Mouse (Mus musculus) midbrain, embryonic 12.5 days (tissue): ENCODE results near the gene Psma7. TPM values are rescaled to one million over a fixed set of nuclear protein-coding genes. Genes with fewer than 3 reads are reported as not detected.

Experiments
- ATAC-seq: fragments of 200-750 bp; cut with Nextera tagmentation; 2 replicates; pipeline ENCODE4 v1.8.0; 2017; ENCODE audit warnings: low read depth, moderate TSS enrichment, moderate library complexity; ENCODE audit not compliant: low FRiP score
- H3K27ac ChIP-seq: fragments of 300-500 bp; sonication (generic); replicated peaks from 2 replicates; pipeline ENCODE4 v1.5.1; 2016; ENCODE audit warnings: mild to moderate bottlenecking
- H3K27me3 ChIP-seq: fragments of 300-500 bp; sonication (generic); 2 replicates; pipeline ENCODE4 v1.6.1; 2016; ENCODE audit warnings: mild to moderate bottlenecking
- H3K36me3 ChIP-seq: fragments of 300-500 bp; sonication (generic); 2 replicates; pipeline ENCODE4 v1.6.1; 2016
- H3K4me1 ChIP-seq: fragments of 300-500 bp; sonication (generic); 2 replicates; pipeline ENCODE4 v1.6.1; 2016
- H3K4me2 ChIP-seq: fragments of 300-500 bp; sonication (generic); replicated peaks from 2 replicates; pipeline ENCODE4 v1.6.1; 2016; ENCODE audit warnings: mild to moderate bottlenecking, moderate library complexity
- H3K4me3 ChIP-seq: fragments of 300-500 bp; sonication (generic); 2 replicates; pipeline ENCODE4 v1.5.1; 2016; ENCODE audit warnings: mild to moderate bottlenecking
- H3K9ac ChIP-seq: fragments of 300-500 bp; sonication (generic); replicated peaks from 2 replicates; pipeline ENCODE4 v1.6.1; 2016; ENCODE audit warnings: mild to moderate bottlenecking, moderate library complexity
- H3K9me3 ChIP-seq: fragments of 300-500 bp; sonication (generic); 2 replicates; pipeline ENCODE4 v1.6.1; 2016; ENCODE audit warnings: mild to moderate bottlenecking
- WGBS: fragments of 180-500 bp; shearing (Covaris S2); methylation state at CpG from one replicate; pipeline ENCODE4 v1.1.7; 2016; 5-methylcytosine and 5-hydroxymethylcytosine counted together
- polyA plus RNA-seq: library from polyadenylated mRNA; unstranded; fragments of >200 nt; fragmentation: Nextera tagmentation; extraction: Ambion mirVana; gene quantifications from 2 replicates; pipeline ENCODE4 v1.2.1, GENCODE M21; 2016

Psma7 gene
- polyA plus RNA-seq, 1 experiment from 2014 or later, result 613 TPM

- no peak overlapping the region for H3K4me2 ChIP-seq
- H3K27me3 ChIP-seq, result no peaks in the 10 kb centered on the region; the same call in 1 of the 2 replicates
- no peaks in the 10 kb centered on the region for H3K4me1 ChIP-seq
- H3K9ac ChIP-seq, result no peak overlapping the region
- ATAC-seq, result no peak
- H3K9me3 ChIP-seq, result no peaks in the 10 kb centered on the region
- H3K36me3 ChIP-seq, result no peaks in the 10 kb centered on the region
- WGBS, result 84% methylated on average over 10 of the region's 10 CpGs
- no peak overlapping the region for H3K27ac ChIP-seq
- H3K4me3 ChIP-seq, result no peak overlapping the region
Observed at GRCm38 (mm10) chr2:179986437-179987022, 55.7 kb downstream of the Psma7 start.

Other genes with a start within 250 kb of the Psma7 start
- gene Taf4, start 65.8 kb downstream of the Psma7 start, polyA plus RNA-seq, result 5.0 and 5.1 TPM in 2 replicates
- 16.9 and 19.5 TPM in 2 replicates for gene Lsm14b, start 17.4 kb downstream of the Psma7 start, polyA plus RNA-seq
- gene Ss18l1, start 76 bp upstream of the Psma7 start, polyA plus RNA-seq, result 30.2 and 32.5 TPM in 2 replicates
- 31.8 and 35.0 TPM in 2 replicates for gene Mtg2, start 28.2 kb upstream of the Psma7 start, polyA plus RNA-seq
- 4.1 and 4.8 TPM in 2 replicates for gene Hrh3, start 62.1 kb upstream of the Psma7 start, polyA plus RNA-seq
- 52.7 and 52.8 TPM in 2 replicates for gene Osbpl2, start 76.9 kb upstream of the Psma7 start, polyA plus RNA-seq
- gene Adrm1, start 129.1 kb upstream of the Psma7 start, polyA plus RNA-seq, result 214 and 217 TPM in 2 replicates
- gene Lama5, start 183.4 kb upstream of the Psma7 start, polyA plus RNA-seq, result 1.7 and 3.2 TPM in 2 replicates
- 393 and 434 TPM in 2 replicates for gene Rps21, start 214.9 kb upstream of the Psma7 start, polyA plus RNA-seq
- gene Cables2, start 231.1 kb upstream of the Psma7 start, polyA plus RNA-seq, result 22.3 and 26.5 TPM in 2 replicates
- 0.08 and 0.16 TPM in 2 replicates for gene Rbbp8nl, start 247.4 kb upstream of the Psma7 start, polyA plus RNA-seq